Mouse (Mus musculus) myocyte (in vitro differentiated cells): ENCODE data around the gene Pnpla6. TPM values are rescaled to one million over a fixed set of nuclear protein-coding genes. Genes with fewer than 3 reads are reported as not detected.

ENCODE experiments used
- H3K27me3 ChIP-seq: one replicate; pipeline ENCODE4 v1.6.1; 2011; ENCODE audit not compliant: control insufficient read depth, insufficient read depth, insufficient read length
- H3K36me3 ChIP-seq: one replicate; pipeline ENCODE4 v1.6.1; 2011; ENCODE audit not compliant: control insufficient read depth, insufficient read depth
- H3K4me2 ChIP-seq: one replicate; pipeline ENCODE4 v1.6.1; 2011; ENCODE audit warnings: low read depth, control low read depth
- H3K4me3 ChIP-seq: one replicate; pipeline ENCODE4 v1.5.1; 2011; ENCODE audit warnings: mild to moderate bottlenecking, control low read depth, moderate library complexity
- H3K79me2 ChIP-seq: one replicate; pipeline ENCODE4 v1.6.1; 2011; ENCODE audit not compliant: control insufficient read depth, insufficient read depth
- H3ac ChIP-seq: one replicate; pipeline ENCODE4 v1.6.1; 2011; ENCODE audit not compliant: control insufficient read depth, insufficient read length
- CEBPB ChIP-seq: IDR thresholded peaks from 2 replicates; pipeline ENCODE4 v1.6.1; 2011; ENCODE audit warnings: mild to moderate bottlenecking, moderate library complexity; ENCODE audit not compliant: poor library complexity, insufficient read depth, severe bottlenecking
- E2F4 ChIP-seq: IDR thresholded peaks from one replicate; pipeline ENCODE4 v1.6.1; 2011; ENCODE audit warnings: mild to moderate bottlenecking, control low read depth, moderate library complexity; ENCODE audit not compliant: insufficient read depth
- MAX ChIP-seq: IDR thresholded peaks from one replicate; pipeline ENCODE4 v1.6.1; 2011; ENCODE audit warnings: low read depth, mild to moderate bottlenecking, control low read depth
- MYOD1 ChIP-seq, 3 experiments: IDR thresholded peaks; one replicate each; pipeline ENCODE4 v1.6.1; 2011; ENCODE audit warnings: control low read depth in 2 of 3, low read depth in 2 of 3, mild to moderate bottlenecking in 2 of 3, moderate library complexity in 1 of 3; ENCODE audit not compliant: insufficient read length in 2 of 3, control insufficient read depth in 1 of 3
- MYOG ChIP-seq, 3 experiments: IDR thresholded peaks; one replicate each; pipeline ENCODE4 v1.6.1; 2011; ENCODE audit warnings: control low read depth in 2 of 3, low read depth in 2 of 3, mild to moderate bottlenecking in 2 of 3; ENCODE audit not compliant: insufficient read length in 2 of 3, control insufficient read depth in 1 of 3, insufficient read depth in 1 of 3
- POLR2A ChIP-seq: IDR thresholded peaks from one replicate; pipeline ENCODE4 v1.6.1; 2011; ENCODE audit warnings: low read depth, mild to moderate bottlenecking, control low read depth, moderate library complexity; ENCODE audit not compliant: insufficient read length
- POLR2AphosphoS2 ChIP-seq: IDR thresholded peaks from one replicate; pipeline ENCODE4 v1.6.1; 2011; ENCODE audit warnings: low read depth, control low read depth; ENCODE audit not compliant: insufficient read length
- REST ChIP-seq: IDR thresholded peaks from one replicate; pipeline ENCODE4 v1.6.1; 2011; ENCODE audit warnings: mild to moderate bottlenecking, control low read depth, moderate library complexity; ENCODE audit not compliant: insufficient read depth, insufficient read length
- SRF ChIP-seq: IDR thresholded peaks from one replicate; pipeline ENCODE4 v1.6.1; 2011; ENCODE audit warnings: low read depth; ENCODE audit not compliant: control insufficient read depth, insufficient read length
- TCF12 ChIP-seq: IDR thresholded peaks from one replicate; pipeline ENCODE4 v1.6.1; 2011; ENCODE audit warnings: mild to moderate bottlenecking, control low read depth; ENCODE audit not compliant: poor library complexity, insufficient read depth, severe bottlenecking
- TCF3 ChIP-seq: IDR thresholded peaks from one replicate; pipeline ENCODE4 v1.6.1; 2011; ENCODE audit warnings: low read depth, control low read depth; ENCODE audit not compliant: insufficient read length
- USF1 ChIP-seq: IDR thresholded peaks from one replicate; pipeline ENCODE4 v1.6.1; 2011; ENCODE audit warnings: low read depth, mild to moderate bottlenecking, control low read depth, moderate library complexity
- polyA plus RNA-seq: library from polyadenylated mRNA; unstranded; fragments of >200 nt; fragmentation: generic; extraction: Trizol; gene quantifications from one replicate; pipeline ENCODE4 v1.2.1, GENCODE M21; 2012; ENCODE audit warnings: missing spikeins

The Pnpla6 gene
- polyA plus RNA-seq, 1 experiment, result 14.8 TPM

DNA sequence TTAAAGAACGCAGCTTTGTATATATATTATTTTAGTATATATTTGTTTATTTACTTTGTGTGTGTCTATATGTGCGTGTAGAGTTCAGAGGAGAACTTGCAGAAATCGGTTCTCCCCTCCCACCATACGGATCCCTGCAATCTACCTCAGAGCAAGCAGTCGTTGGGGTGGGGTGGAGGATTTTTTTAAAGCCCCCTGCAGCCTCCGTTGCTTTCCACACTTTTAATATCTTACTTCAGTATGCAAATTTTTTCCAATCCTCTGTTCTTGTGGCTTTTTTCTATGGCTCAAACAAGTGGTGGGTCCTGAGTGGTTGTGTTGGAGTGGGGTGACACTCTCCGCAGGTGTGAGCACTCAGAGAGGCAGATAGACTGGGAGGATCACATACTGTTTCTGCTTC is 53.2 kb downstream of the Pnpla6 start:
- peak overlapping the region; percentile 57 for H3K4me2 ChIP-seq
- H3K36me3 ChIP-seq, result no peaks in the 10 kb centered on the region
- no peaks in the 10 kb centered on the region for H3K79me2 ChIP-seq
- no peak for TF ChIP-seq MYOG (IDR thresholded peaks at IDR 0.05; ENCODE audit: control insufficient read depth in 1 of 3, insufficient read depth in 1 of 3, insufficient read length in 2 of 3, low read depth in 2 of 3)
- no peak for TF ChIP-seq POLR2AphosphoS2
- TF ChIP-seq TCF12, result no peak
- no peak for TF ChIP-seq CEBPB
- TF ChIP-seq MAX, result no peak
- no peak for TF ChIP-seq REST
- no peak for TF ChIP-seq E2F4
- no peak for TF ChIP-seq MYOD1 (IDR thresholded peaks at IDR 0.05; ENCODE audit: control insufficient read depth in 1 of 3, insufficient read length in 2 of 3, low read depth in 2 of 3)
- TF ChIP-seq TCF3, result no peak
- TF ChIP-seq SRF, result no peak
- TF ChIP-seq USF1, result no peak
- no peak for TF ChIP-seq POLR2A
- no peak overlapping the region for H3K4me3 ChIP-seq
- H3ac ChIP-seq, result no peak overlapping the region
- H3K27me3 ChIP-seq, result peaks cover 9% of the 10 kb centered on the region

GRCm38 (mm10) chr8:3569784-3570183 is 54.6 kb downstream of the Pnpla6 start:
- no peaks in the 10 kb centered on the region for H3K36me3 ChIP-seq
- H3K79me2 ChIP-seq, result no peaks in the 10 kb centered on the region
- TF ChIP-seq MYOG (IDR thresholded peaks at IDR 0.05; ENCODE audit: control insufficient read depth in 1 of 3, insufficient read depth in 1 of 3, insufficient read length in 2 of 3, low read depth in 2 of 3), result no peak
- TF ChIP-seq CEBPB, result no peak
- no peak for TF ChIP-seq REST
- no peak for TF ChIP-seq POLR2AphosphoS2
- TF ChIP-seq POLR2A, result no peak
- no peak for TF ChIP-seq TCF3
- TF ChIP-seq SRF, result no peak
- no peak for TF ChIP-seq TCF12
- no peak for TF ChIP-seq MAX
- no peak for TF ChIP-seq E2F4
- no peak for TF ChIP-seq USF1
- no peak overlapping the region for H3K4me3 ChIP-seq
- H3K4me2 ChIP-seq, result no peak overlapping the region
- peaks cover 9% of the 10 kb centered on the region for H3K27me3 ChIP-seq
- no peak overlapping the region for H3ac ChIP-seq

GRCm38 (mm10) chr8:3574546-3574945 is 59.4 kb downstream of the Pnpla6 start:
- H3K4me2 ChIP-seq, result no peak overlapping the region
- TF ChIP-seq E2F4 (no peak), MYOG (IDR thresholded peaks at IDR 0.05; ENCODE audit: control insufficient read depth in 1 of 3, insufficient read depth in 1 of 3, insufficient read length in 2 of 3, low read depth in 2 of 3) (no peak), CEBPB (no peak), MYOD1 (IDR thresholded peaks at IDR 0.05; ENCODE audit: control insufficient read depth in 1 of 3, insufficient read length in 2 of 3, low read depth in 2 of 3) (no peak), USF1 (no peak), SRF (no peak), TCF3 (no peak), POLR2A (no peak), MAX (no peak), POLR2AphosphoS2 (no peak), TCF12 (no peak), REST (no peak)
- no peaks in the 10 kb centered on the region for H3K36me3 ChIP-seq
- H3K4me3 ChIP-seq, result no peak overlapping the region
- H3K27me3 ChIP-seq, result peaks cover 17% of the 10 kb centered on the region
- no peaks in the 10 kb centered on the region for H3K79me2 ChIP-seq
- H3ac ChIP-seq, result no peak overlapping the region

- peaks cover 19% of the 10 kb centered on the region for H3K27me3 ChIP-seq
These were observed 61.2 kb downstream of the Pnpla6 start for GRCm38 (mm10) chr8:3576211-3576960.

More at GRCm38 (mm10) chr8:3576211-3576960, 61.2 kb downstream of the Pnpla6 start:
- no peak overlapping the region for H3K4me2 ChIP-seq
- no peaks in the 10 kb centered on the region for H3K79me2 ChIP-seq
- no peak overlapping the region for H3ac ChIP-seq
- H3K36me3 ChIP-seq, result no peaks in the 10 kb centered on the region
- H3K4me3 ChIP-seq, result no peak overlapping the region
- TF ChIP-seq CEBPB, result no peak
- no peak for TF ChIP-seq POLR2AphosphoS2
- TF ChIP-seq TCF3, result no peak
- TF ChIP-seq REST, result no peak
- no peak for TF ChIP-seq USF1
- no peak for TF ChIP-seq MYOG (IDR thresholded peaks at IDR 0.05; ENCODE audit: control insufficient read depth in 1 of 3, insufficient read depth in 1 of 3, insufficient read length in 2 of 3, low read depth in 2 of 3)
- TF ChIP-seq MAX, result no peak
- TF ChIP-seq E2F4, result no peak
- no peak for TF ChIP-seq MYOD1 (IDR thresholded peaks at IDR 0.05; ENCODE audit: control insufficient read depth in 1 of 3, insufficient read length in 2 of 3, low read depth in 2 of 3)
- TF ChIP-seq POLR2A, result no peak
- no peak for TF ChIP-seq TCF12
- TF ChIP-seq SRF, result no peak
